Mouse (Mus musculus): ENCODE results near the gene Adap1.

GRCm38 (mm10) chr5:139324691-139325394 is 579 bp downstream of the Adap1 start:
- TF ChIP-seq POLR2A (IDR thresholded peaks at IDR 0.05; ENCODE audit: low read depth, low read length) (no peak), CTCF (IDR thresholded peaks at IDR 0.05; ENCODE audit: extremely low read depth, insufficient read depth, insufficient read length, insufficient replicate concordance) (no peak)
